Mouse (Mus musculus): ENCODE measurements around the gene Gm973. TPM values are rescaled to one million over a fixed set of nuclear protein-coding genes. Genes with fewer than 3 reads are reported as not detected.

The Gm973 gene
- polyA plus RNA-seq (2017; shearing (Covaris generic)): not detected

GRCm38 (mm10) chr1:59516026-59516917 lies at the start of gene Gm973:
Gene Gm973 (plus strand): TSS chr1:59516264.
- no peak for ATAC-seq

- ATAC-seq: no peak
Observed at GRCm38 (mm10) chr1:59469170-59469569, 46.9 kb upstream of the Gm973 start.

GRCm38 (mm10) chr1:59470766-59471165 lies 45.3 kb upstream of the Gm973 start:
- no peak for ATAC-seq

GRCm38 (mm10) chr1:59472368-59473180 lies 43.5 kb upstream of the Gm973 start:
- no peak for ATAC-seq

GRCm38 (mm10) chr1:59473181-59473555 lies 42.9 kb upstream of the Gm973 start:
- no peak for ATAC-seq

- no peak for ATAC-seq
Observed at GRCm38 (mm10) chr1:59475618-59476017, 40.4 kb upstream of the Gm973 start.

- ATAC-seq: no peak
Observed at GRCm38 (mm10) chr1:59478911-59479310, 37.2 kb upstream of the Gm973 start.

GRCm38 (mm10) chr1:59480821-59481455 lies 35.1 kb upstream of the Gm973 start:
- ATAC-seq: no peak

GRCm38 (mm10) chr1:59481456-59482291 lies 34.4 kb upstream of the Gm973 start:
- ATAC-seq: peak; percentile 90

GRCm38 (mm10) chr1:59482331-59482695 lies 33.8 kb upstream of the Gm973 start, which contains the start of gene Fzd7:
Gene Fzd7 (plus strand): TSS chr1:59482424.
- peak; percentile 40 for ATAC-seq

GRCm38 (mm10) chr1:59482696-59483520 lies 33.2 kb upstream of the Gm973 start:
- no peak for ATAC-seq

- ATAC-seq: no peak
Observed at GRCm38 (mm10) chr1:59483521-59484245, 32.4 kb upstream of the Gm973 start.

- no peak for ATAC-seq
Observed at GRCm38 (mm10) chr1:59484314-59484713, 31.8 kb upstream of the Gm973 start.

GRCm38 (mm10) chr1:59484791-59485785 lies 31.0 kb upstream of the Gm973 start:
- no peak for ATAC-seq

GRCm38 (mm10) chr1:59485803-59486202 lies 30.3 kb upstream of the Gm973 start:
- ATAC-seq: no peak

- ATAC-seq: no peak
Observed at GRCm38 (mm10) chr1:59487651-59488051, 28.4 kb upstream of the Gm973 start.

GRCm38 (mm10) chr1:59488481-59488880 lies 27.6 kb upstream of the Gm973 start:
- ATAC-seq: no peak

GRCm38 (mm10) chr1:59488991-59489390 lies 27.1 kb upstream of the Gm973 start:
- no peak for ATAC-seq

- no peak for ATAC-seq
Observed at GRCm38 (mm10) chr1:59491517-59491916, 24.5 kb upstream of the Gm973 start.
